Mouse (Mus musculus): ENCODE results near the gene Igfbp5.

GRCm38 (mm10) chr1:72825921-72826320 is 48.8 kb downstream of the Igfbp5 start:
- TF ChIP-seq POLR2A (IDR thresholded peaks at IDR 0.05; ENCODE audit: control insufficient read depth in 1 of 2, insufficient read depth in 1 of 2, low read depth in 1 of 2, low read length in 2 of 2, poor library complexity in 1 of 2) (no peak), EP300 (IDR thresholded peaks at IDR 0.05; ENCODE audit: low read depth in 1 of 2, low read length in 2 of 2) (no peak), GATA1 (IDR thresholded peaks at IDR 0.05; ENCODE audit: low read depth, low read length) (no peak), HCFC1 (IDR thresholded peaks at IDR 0.05; ENCODE audit: low read depth, low read length) (no peak), CTCF (IDR thresholded peaks at IDR 0.05 in 2 of 3, conservative IDR thresholded peaks at IDR 0.05 in 1 of 3; ENCODE audit: control insufficient read depth in 1 of 3, insufficient read depth in 1 of 3, low read depth in 2 of 3, low read length in 3 of 3, poor library complexity in 1 of 3, severe bottlenecking in 1 of 3) (no peak), MAFK (IDR thresholded peaks at IDR 0.05; ENCODE audit: borderline replicate concordance, low read depth, low read length) (no peak)
